8 mouse cellular contexts compared by ENCODE assay signal in the genomic region with DNA sequence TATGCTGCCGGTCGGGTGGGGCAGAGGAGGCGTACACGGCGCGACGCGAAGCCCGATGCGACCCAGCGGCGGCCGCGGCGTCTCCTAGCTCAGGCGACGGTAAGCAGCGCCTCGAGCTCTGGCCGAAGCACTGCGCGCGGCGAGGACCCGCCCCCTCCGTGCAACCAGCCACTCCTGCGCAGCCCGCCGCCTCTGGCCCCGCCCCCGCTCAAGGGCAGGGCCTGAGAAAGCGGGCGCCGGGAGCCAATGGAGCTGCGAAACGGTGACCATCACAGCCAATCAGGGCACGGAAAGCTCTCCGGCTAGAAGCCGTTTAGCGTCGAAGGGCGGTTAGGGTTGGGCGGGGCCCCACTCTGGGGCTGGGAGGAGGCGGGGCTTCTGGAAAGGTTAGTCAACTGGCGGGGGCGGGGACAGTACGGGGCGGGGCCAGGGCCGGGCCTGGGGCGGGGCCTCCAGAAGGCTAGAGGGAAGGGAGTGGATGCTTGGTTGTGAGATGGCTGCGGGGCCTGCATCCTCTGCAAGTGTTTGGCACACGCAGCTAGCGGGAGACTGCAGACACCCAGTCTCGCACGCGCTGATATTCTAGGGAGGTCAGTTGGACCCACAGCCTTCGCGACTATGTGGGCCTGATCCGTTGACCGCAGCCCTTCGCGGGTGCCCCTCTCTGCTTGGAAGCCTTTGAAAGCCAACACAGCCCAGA. TPM values are rescaled to one million over a fixed set of nuclear protein-coding genes. Genes with fewer than 3 reads are reported as not detected.
DNase-seq lines count a peak whose midpoint lies in the region; ATAC-seq lines count a peak whose summit lies in the region.

A gene (minus strand): TSS at position 98 of the 700 bp plus-strand sequence.

- no peaks in the 10 kb centered on the region for H3K27me3 ChIP-seq in forebrain, embryonic 15.5 days
- H3K27me3 ChIP-seq in liver, embryonic 16.5 days (ENCODE audit: control insufficient read depth, insufficient read depth, low read depth, low read length): no peaks in the 10 kb centered on the region
- no peaks in the 10 kb centered on the region for H3K27me3 ChIP-seq in neural tube, embryonic 13.5 days

- WGBS in forebrain, embryonic 15.5 days: under 1% methylated on average over 62 of the region's 62 CpGs
- WGBS in large intestine, adult 2 months: 7% methylated on average over 62 of the region's 62 CpGs
- 2% methylated on average over 62 of the region's 62 CpGs for WGBS in liver, embryonic 16.5 days (ENCODE audit: insufficient replicate concordance)
- WGBS in neural tube, embryonic 13.5 days: 2% methylated on average over 58 of the region's 62 CpGs

- peak within 1 kb of the TSS; percentile 83 for H3K9ac ChIP-seq in forebrain, embryonic 15.5 days (replicated peaks)
- peak within 1 kb of the TSS; percentile 61 for H3K9ac ChIP-seq in liver, embryonic 16.5 days (ENCODE audit: low read depth, low read length)
- H3K9ac ChIP-seq in neural tube, embryonic 13.5 days: peak within 1 kb of the TSS; percentile 88

- peak within 1 kb of the TSS; percentile 86 for H3K4me3 ChIP-seq in forebrain, embryonic 15.5 days
- H3K4me3 ChIP-seq in liver, embryonic 16.5 days (ENCODE audit: low read depth, low read length): peak within 1 kb of the TSS; percentile 61
- H3K4me3 ChIP-seq in neural tube, embryonic 13.5 days: peak within 1 kb of the TSS; percentile 75

- peak; percentile 98 for DNase-seq in ES-CJ7 (ENCODE audit: low read depth, low spot score)
- peak; percentile 99 for DNase-seq in cerebellum, adult 18-20 months
- DNase-seq in heart, postnatal 14 days: peak; percentile 95 to 97
- DNase-seq in large intestine, adult 2 months (ENCODE audit: low read depth, low spot score): peak; percentile 22
- peak; percentile 98 for DNase-seq in telencephalon, adult 2 months (ENCODE audit: low read depth, low spot score)

- intact Hi-C loops in heart, postnatal 14 days (cut with DNase I): loop anchor here (5.0 kb wide), 1 partner anchor 60 kb away; no protein-coding TSS in a partner anchor

- no peaks in the 10 kb centered on the region for H3K9me3 ChIP-seq in forebrain, embryonic 15.5 days
- H3K9me3 ChIP-seq in liver, embryonic 16.5 days (replicated peaks; ENCODE audit: control insufficient read depth, low read length): no peaks in the 10 kb centered on the region
- no peaks in the 10 kb centered on the region for H3K9me3 ChIP-seq in neural tube, embryonic 13.5 days

- H3K36me3 ChIP-seq in forebrain, embryonic 15.5 days: no peaks in the 10 kb centered on the region
- no peaks in the 10 kb centered on the region for H3K36me3 ChIP-seq in liver, embryonic 16.5 days (ENCODE audit: control insufficient read depth, insufficient read depth)
- no peaks in the 10 kb centered on the region for H3K36me3 ChIP-seq in neural tube, embryonic 13.5 days

- H3K27ac ChIP-seq in forebrain, embryonic 15.5 days (replicated peaks): peak within 1 kb of the TSS; percentile 67
- H3K27ac ChIP-seq in liver, embryonic 16.5 days (ENCODE audit: low read length): no peak within 1 kb of the TSS
- peak within 1 kb of the TSS; percentile 78 for H3K27ac ChIP-seq in neural tube, embryonic 13.5 days (replicated peaks)

- peak within 1 kb of the TSS; percentile 97 for H3K4me2 ChIP-seq in forebrain, embryonic 15.5 days (replicated peaks)
- peak within 1 kb of the TSS; percentile 90 for H3K4me2 ChIP-seq in liver, embryonic 16.5 days (ENCODE audit: low read depth, low read length)
- H3K4me2 ChIP-seq in neural tube, embryonic 13.5 days: peak within 1 kb of the TSS; percentile 93

- ATAC-seq in forebrain, embryonic 15.5 days (replicated peaks): peak; percentile 98
- ATAC-seq in liver, embryonic 16.5 days (ENCODE audit: low read depth): peak; percentile 97
- ATAC-seq in neural tube, embryonic 13.5 days (ENCODE audit: low read depth): peak; percentile 97

- H3K4me1 ChIP-seq in forebrain, embryonic 15.5 days: peaks cover 32% of the 10 kb centered on the region
- peaks cover 11% of the 10 kb centered on the region for H3K4me1 ChIP-seq in liver, embryonic 16.5 days (ENCODE audit: control insufficient read depth, low read depth, low read length)
- peaks cover 38% of the 10 kb centered on the region for H3K4me1 ChIP-seq in neural tube, embryonic 13.5 days (replicated peaks)

RNA-seq across cellular contexts. Expression of the gene that starts here (rescaled TPM):
- polyA plus RNA-seq in forebrain, embryonic 15.5 days (2015; fragmentation: Nextera tagmentation; extraction: Ambion mirVana): 56.3 and 59.4 TPM in 2 replicates
- 1 to 10 TPM; 7.7 TPM for total RNA-seq in heart, postnatal 14 days (2021)
- 4.0 and 4.3 TPM in 2 replicates for polyA plus RNA-seq in large intestine, adult 2 months (2012; rRNA removed)
- 3.8 and 4.6 TPM in 2 replicates for polyA plus RNA-seq in liver, embryonic 16.5 days (2015; fragmentation: Nextera tagmentation; extraction: Ambion mirVana)
- 118 and 146 TPM in 2 replicates for polyA plus RNA-seq in neural tube, embryonic 13.5 days (2015; fragmentation: Nextera tagmentation; extraction: Ambion mirVana)

Comparison
In these comparisons a context has a peak if more than half of its experiments do, and no peak if none do; other contexts are left out.
1. RNA of the gene that starts here (polyA plus RNA-seq): 118 to 146 TPM in neural tube, embryonic 13.5 days and 56.3 to 59.4 TPM in forebrain, embryonic 15.5 days; 4.0 to 4.3 TPM in large intestine, adult 2 months and 3.8 to 4.6 TPM in liver, embryonic 16.5 days; every median in the first group is over 10 times any median in the second.
2. DNase-seq: peak in every context shown above with its lines; median percentile 99 in cerebellum, adult 18-20 months; 98 in ES-CJ7; 98 in telencephalon, adult 2 months; 96 in heart, postnatal 14 days; 22 in large intestine, adult 2 months.
3. Peak in every context shown above with its lines, with median percentiles within 50 percentile points of each other: ATAC-seq, H3K4me2 ChIP-seq, H3K4me3 ChIP-seq and H3K9ac ChIP-seq.